Mouse (Mus musculus): ENCODE measurements around the gene Morc1. TPM values are rescaled to one million over a fixed set of nuclear protein-coding genes. Genes with fewer than 3 reads are reported as not detected.

Morc1 gene
- total RNA-seq (2014; rRNA removed; ENCODE audit: low replicate concordance), result not detected in 2 replicates
- 0.04 and 0.12 TPM in 2 replicates for polyA plus RNA-seq (2015; fragmentation: Nextera tagmentation; extraction: Ambion mirVana)

- WGBS, result 89% methylated on average over 15 of the region's 15 CpGs
Observed at GRCm38 (mm10) chr16:48431027-48431426, at the start of gene Morc1. TSS of gene Morc1 (plus strand) at chr16:48431237.

GRCm38 (mm10) chr16:48383582-48384257 lies 47.3 kb upstream of the Morc1 start:
- no peak for ATAC-seq (ENCODE audit: insufficient read depth, low read depth)
- 65% methylated on average over 2 of the region's 3 CpGs for WGBS
- H3K4me1 ChIP-seq (ENCODE audit: control insufficient read depth, insufficient read depth), result no peaks in the 10 kb centered on the region

More at GRCm38 (mm10) chr16:48431027-48431426, at the start of gene Morc1:
- Histone ChIP-seq H3K27me3 (ENCODE audit: control insufficient read depth, insufficient read depth, low read length) (no peaks in the 10 kb centered on the region), H3K36me3 (replicated peaks; ENCODE audit: control insufficient read depth, insufficient read depth, low read length) (no peaks in the 10 kb centered on the region), H3K9ac (replicated peaks; ENCODE audit: low read depth, low read length) (no peak within 1 kb of the TSS), H3K9me3 (replicated peaks; ENCODE audit: control insufficient read depth, low read length) (no peaks in the 10 kb centered on the region), H3K4me3 (ENCODE audit: low read depth, low read length) (no peak within 1 kb of the TSS), H3K4me2 (ENCODE audit: low read depth, low read length) (no peak within 1 kb of the TSS), H3K4me1 (ENCODE audit: control insufficient read depth, insufficient read depth) (no peaks in the 10 kb centered on the region), H3K27ac (ENCODE audit: low read depth) (no peak within 1 kb of the TSS)
- DNase-seq (ENCODE audit: low spot score) (no peak), ATAC-seq (ENCODE audit: insufficient read depth, low read depth) (no peak)
- no peak for TF ChIP-seq EP300 (IDR thresholded peaks at IDR 0.05; ENCODE audit: low read depth)
- no peak for TF ChIP-seq CTCF (IDR thresholded peaks at IDR 0.05; ENCODE audit: low read depth)

GRCm38 (mm10) chr16:48386982-48387381 lies 44.1 kb upstream of the Morc1 start:
- no peak overlapping the region for H3K4me2 ChIP-seq (ENCODE audit: low read depth, low read length)
- no peak for TF ChIP-seq CTCF (IDR thresholded peaks at IDR 0.05; ENCODE audit: low read depth)
- TF ChIP-seq EP300 (IDR thresholded peaks at IDR 0.05; ENCODE audit: low read depth), result no peak

More at GRCm38 (mm10) chr16:48383582-48384257, 47.3 kb upstream of the Morc1 start:
- H3K9me3 ChIP-seq (replicated peaks; ENCODE audit: control insufficient read depth, low read length), result no peaks in the 10 kb centered on the region
- no peak overlapping the region for H3K4me2 ChIP-seq (ENCODE audit: low read depth, low read length)
- no peak for DNase-seq (ENCODE audit: low spot score)
- H3K27ac ChIP-seq (ENCODE audit: low read depth), result no peak overlapping the region
- H3K9ac ChIP-seq (replicated peaks; ENCODE audit: low read depth, low read length), result no peak overlapping the region
- H3K36me3 ChIP-seq (replicated peaks; ENCODE audit: control insufficient read depth, insufficient read depth, low read length), result no peaks in the 10 kb centered on the region
- no peak for TF ChIP-seq CTCF (IDR thresholded peaks at IDR 0.05; ENCODE audit: low read depth)
- TF ChIP-seq EP300 (IDR thresholded peaks at IDR 0.05; ENCODE audit: low read depth), result no peak
- no peaks in the 10 kb centered on the region for H3K27me3 ChIP-seq (ENCODE audit: control insufficient read depth, insufficient read depth, low read length)
- no peak overlapping the region for H3K4me3 ChIP-seq (ENCODE audit: low read depth, low read length)

GRCm38 (mm10) chr16:48395278-48395677 lies 35.8 kb upstream of the Morc1 start:
- no peak for ATAC-seq (ENCODE audit: insufficient read depth, low read depth)

More at GRCm38 (mm10) chr16:48386982-48387381, 44.1 kb upstream of the Morc1 start:
- no peak overlapping the region for H3K27ac ChIP-seq (ENCODE audit: low read depth)
- H3K27me3 ChIP-seq (ENCODE audit: control insufficient read depth, insufficient read depth, low read length), result no peaks in the 10 kb centered on the region
- H3K4me1 ChIP-seq (ENCODE audit: control insufficient read depth, insufficient read depth), result no peaks in the 10 kb centered on the region
- WGBS, result 81% methylated on average over 2 of the region's 2 CpGs
- H3K9ac ChIP-seq (replicated peaks; ENCODE audit: low read depth, low read length), result no peak overlapping the region
- ATAC-seq (ENCODE audit: insufficient read depth, low read depth) (no peak), DNase-seq (ENCODE audit: low spot score) (no peak)
- H3K4me3 ChIP-seq (ENCODE audit: low read depth, low read length), result no peak overlapping the region
- H3K36me3 ChIP-seq (replicated peaks; ENCODE audit: control insufficient read depth, insufficient read depth, low read length), result no peaks in the 10 kb centered on the region
- no peaks in the 10 kb centered on the region for H3K9me3 ChIP-seq (replicated peaks; ENCODE audit: control insufficient read depth, low read length)

DNA sequence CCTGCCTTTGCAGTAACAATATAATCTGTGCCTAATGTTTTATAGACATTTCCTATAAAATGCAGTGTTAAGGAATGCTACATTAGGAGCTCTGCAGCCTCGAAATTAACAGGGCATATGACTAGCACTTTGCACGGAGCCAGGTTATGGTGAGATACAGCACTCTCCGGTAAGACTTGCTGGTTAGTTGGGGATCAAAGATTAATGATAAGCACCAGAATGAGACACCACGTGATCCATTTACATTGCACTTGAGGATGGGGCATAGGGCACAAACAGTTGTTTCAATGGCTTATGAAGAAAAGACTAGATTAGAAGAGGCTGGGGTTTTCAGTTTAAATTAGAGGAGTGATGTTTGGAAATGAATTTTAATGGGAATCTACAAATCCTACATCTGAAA lies 28.1 kb upstream of the Morc1 start:
- Histone ChIP-seq H3K4me2 (ENCODE audit: low read depth, low read length) (no peak overlapping the region), H3K27ac (ENCODE audit: low read depth) (no peak overlapping the region), H3K9me3 (replicated peaks; ENCODE audit: control insufficient read depth, low read length) (no peaks in the 10 kb centered on the region), H3K4me1 (ENCODE audit: control insufficient read depth, insufficient read depth) (no peaks in the 10 kb centered on the region), H3K4me3 (ENCODE audit: low read depth, low read length) (no peak overlapping the region), H3K9ac (replicated peaks; ENCODE audit: low read depth, low read length) (no peak overlapping the region), H3K27me3 (ENCODE audit: control insufficient read depth, insufficient read depth, low read length) (no peaks in the 10 kb centered on the region), H3K36me3 (replicated peaks; ENCODE audit: control insufficient read depth, insufficient read depth, low read length) (no peaks in the 10 kb centered on the region)
- 69% methylated on average over 4 of the region's 4 CpGs for WGBS
- no peak for DNase-seq (ENCODE audit: low spot score)
- no peak for ATAC-seq (ENCODE audit: insufficient read depth, low read depth)
- TF ChIP-seq EP300 (IDR thresholded peaks at IDR 0.05; ENCODE audit: low read depth) (no peak), CTCF (IDR thresholded peaks at IDR 0.05; ENCODE audit: low read depth) (no peak)

More at GRCm38 (mm10) chr16:48395278-48395677, 35.8 kb upstream of the Morc1 start:
- TF ChIP-seq CTCF (IDR thresholded peaks at IDR 0.05; ENCODE audit: low read depth) (no peak), EP300 (IDR thresholded peaks at IDR 0.05; ENCODE audit: low read depth) (no peak)
- Histone ChIP-seq H3K4me3 (ENCODE audit: low read depth, low read length) (no peak overlapping the region), H3K27ac (ENCODE audit: low read depth) (no peak overlapping the region), H3K36me3 (replicated peaks; ENCODE audit: control insufficient read depth, insufficient read depth, low read length) (no peaks in the 10 kb centered on the region), H3K4me2 (ENCODE audit: low read depth, low read length) (no peak overlapping the region), H3K27me3 (ENCODE audit: control insufficient read depth, insufficient read depth, low read length) (no peaks in the 10 kb centered on the region), H3K9me3 (replicated peaks; ENCODE audit: control insufficient read depth, low read length) (no peaks in the 10 kb centered on the region), H3K4me1 (ENCODE audit: control insufficient read depth, insufficient read depth) (no peaks in the 10 kb centered on the region), H3K9ac (replicated peaks; ENCODE audit: low read depth, low read length) (no peak overlapping the region)
- DNase-seq (ENCODE audit: low spot score), result no peak
- WGBS, result 65% methylated on average over 2 of the region's 2 CpGs

All from heart, postnatal 0 days (tissue).